Mouse (Mus musculus) left cerebral cortex, postnatal 14 days (tissue): ENCODE measurements around the gene Klhdc7a. TPM values are rescaled to one million over a fixed set of nuclear protein-coding genes. Genes with fewer than 3 reads are reported as not detected.
A peak's percentile ranks its signal among the peaks of the same experiment; 100 is the strongest.

Source experiments
- DNase-seq, 2 experiments: peaks; one replicate each; pipeline ENCODE4 v3.0.0; 2021 to 2022; ENCODE audit warnings: low spot score in 2 of 2, mixed read lengths in 1 of 2
- intact Hi-C: fragments of 180-260 bp; cut with DNase I; formaldehyde crosslinking; loops from one replicate; pipeline ENCODE4 v1.15.1; 2025
- long read RNA-seq, 2 experiments: library from polyadenylated mRNA; stranded (forward); transcript quantifications; one replicate each; pipeline ENCODE4 v2.0.0; 2021
- total RNA-seq, 2 experiments: library from RNA; stranded (reverse); gene quantifications; 2 replicates each; pipeline ENCODE4 v1.2.3; 2021

The Klhdc7a gene
- 1 to 10 TPM; 3.4 to 3.7 TPM for total RNA-seq
- long read RNA-seq, experiment 1, full-length matches to known transcripts: 2 of 2 reads
- long read RNA-seq, experiment 1, partial matches to known transcripts: 0 of 2 reads
- long read RNA-seq, experiment 1, other reads (novel, unspliced or antisense): 0 of 2 reads
- long read RNA-seq, experiment 2: 0 reads

- intact Hi-C loops: no loop called here
- peak; percentile 67 to 73 for DNase-seq
Observed at GRCm38 (mm10) chr4:139967922-139968321, at the start of gene Klhdc7a. Gene Klhdc7a, minus strand, starts transcription at chr4:139968026.

GRCm38 (mm10) chr4:140015916-140016315 lies 48.1 kb upstream of the Klhdc7a start:
- intact Hi-C loops: no loop called here
- no peak for DNase-seq

GRCm38 (mm10) chr4:140010728-140011470 lies 43.1 kb upstream of the Klhdc7a start:
- no peak for DNase-seq
- intact Hi-C loops: loop anchor here (5.0 kb wide), 1 partner anchor 129 kb away; no protein-coding TSS in a partner anchor

GRCm38 (mm10) chr4:140004932-140005331 lies 37.1 kb upstream of the Klhdc7a start:
- DNase-seq: no peak
- intact Hi-C loops: no loop called here

GRCm38 (mm10) chr4:140004170-140004569 lies 36.3 kb upstream of the Klhdc7a start:
- intact Hi-C loops: no loop called here
- peak; percentile 56 to 78 for DNase-seq

- intact Hi-C loops: no loop called here
- no peak for DNase-seq
Observed at GRCm38 (mm10) chr4:140002069-140002468, 34.2 kb upstream of the Klhdc7a start.

- intact Hi-C loops: no loop called here
- no peak for DNase-seq
Observed at GRCm38 (mm10) chr4:140000911-140001310, 33.1 kb upstream of the Klhdc7a start.

GRCm38 (mm10) chr4:139999033-139999432 lies 31.2 kb upstream of the Klhdc7a start:
- intact Hi-C loops: no loop called here
- DNase-seq: no peak

- intact Hi-C loops: no loop called here
- peak in 1 of 2 experiments; percentile 39 for DNase-seq
Observed at GRCm38 (mm10) chr4:139995659-139996058, 27.8 kb upstream of the Klhdc7a start.

GRCm38 (mm10) chr4:139993111-139993755 lies 25.4 kb upstream of the Klhdc7a start:
- DNase-seq: no peak
- intact Hi-C loops: no loop called here

- no peak for DNase-seq
- intact Hi-C loops: no loop called here
Observed at GRCm38 (mm10) chr4:139986913-139987312, 19.1 kb upstream of the Klhdc7a start.

GRCm38 (mm10) chr4:139978716-139979115 lies 10.9 kb upstream of the Klhdc7a start:
- DNase-seq: no peak
- intact Hi-C loops: no loop called here

- intact Hi-C loops: no loop called here
Observed at GRCm38 (mm10) chr4:139977308-139977781, 9.5 kb upstream of the Klhdc7a start.

GRCm38 (mm10) chr4:139974506-139974905 lies 6.7 kb upstream of the Klhdc7a start:
- no peak for DNase-seq
- intact Hi-C loops: no loop called here

More at GRCm38 (mm10) chr4:139977308-139977781, 9.5 kb upstream of the Klhdc7a start:
- no peak for DNase-seq

GRCm38 (mm10) chr4:139967475-139967891 lies 343 bp downstream of the Klhdc7a start:
- no peak for DNase-seq
- intact Hi-C loops: no loop called here

GRCm38 (mm10) chr4:139966981-139967380 lies 845 bp downstream of the Klhdc7a start:
- DNase-seq: no peak
- intact Hi-C loops: no loop called here

- DNase-seq: no peak
Observed at GRCm38 (mm10) chr4:139965596-139966185, 2.1 kb downstream of the Klhdc7a start.

GRCm38 (mm10) chr4:139964406-139964805 lies 3.4 kb downstream of the Klhdc7a start:
- intact Hi-C loops: no loop called here
- DNase-seq: no peak

More at GRCm38 (mm10) chr4:139965596-139966185, 2.1 kb downstream of the Klhdc7a start:
- intact Hi-C loops: no loop called here

GRCm38 (mm10) chr4:139963911-139964310 lies 3.9 kb downstream of the Klhdc7a start:
- DNase-seq: no peak
- intact Hi-C loops: no loop called here

GRCm38 (mm10) chr4:139963059-139963458 lies 4.8 kb downstream of the Klhdc7a start:
- intact Hi-C loops: no loop called here
- DNase-seq: peak in 1 of 2 experiments; percentile 38
